Mouse (Mus musculus) splenic B cell, adult 2 months (primary cell): ENCODE results near the gene Hnrnpc.
"Not testable (repeated sequence)": the region's sequence is repeated elsewhere in the genome, so short reads cannot be mapped to it uniquely, and the experiment has no call there.

Experiments used
- DNase-seq: peaks from one replicate; pipeline ENCODE4 v3.0.0-alpha.2; 2011; ENCODE audit warnings: low read depth, low spot score
- H3K27me3 ChIP-seq: 2 replicates; pipeline ENCODE4 v1.6.1; 2012; ENCODE audit warnings: mild to moderate bottlenecking, low read length, moderate library complexity, mixed read lengths; ENCODE audit not compliant: control insufficient read depth, poor library complexity, insufficient read depth, severe bottlenecking
- H3K36me3 ChIP-seq: 2 replicates; pipeline ENCODE4 v1.6.1; 2012; ENCODE audit warnings: mild to moderate bottlenecking, low read length, moderate library complexity, mixed read lengths; ENCODE audit not compliant: control insufficient read depth, poor library complexity, insufficient read depth, severe bottlenecking

Hnrnpc gene

GRCm38 (mm10) chr14:52083083-52083482 lies 20.7 kb downstream of the Hnrnpc start:
- Histone ChIP-seq H3K27me3 (no peaks in the 10 kb centered on the region), H3K36me3 (peaks cover 10% of the 10 kb centered on the region; the same call in 1 of the 2 replicates)
- peak; percentile 31 for DNase-seq

GRCm38 (mm10) chr14:52071599-52072137 lies 32.2 kb downstream of the Hnrnpc start:
- Histone ChIP-seq H3K27me3 (no peaks in the 10 kb centered on the region), H3K36me3 (peaks cover 14% of the 10 kb centered on the region)
- DNase-seq = no peak

- Histone ChIP-seq H3K36me3 (no peaks in the 10 kb centered on the region), H3K27me3 (no peaks in the 10 kb centered on the region)
- DNase-seq = no peak
Measured at GRCm38 (mm10) chr14:52066135-52066534, 37.7 kb downstream of the Hnrnpc start.

- no peaks in the 10 kb centered on the region for H3K36me3 ChIP-seq
- H3K27me3 ChIP-seq = no peaks in the 10 kb centered on the region
- no peak for DNase-seq
Measured at GRCm38 (mm10) chr14:52061798-52062197, 42.0 kb downstream of the Hnrnpc start.

GRCm38 (mm10) chr14:52060800-52061199 lies 43.0 kb downstream of the Hnrnpc start:
- no peaks in the 10 kb centered on the region for H3K36me3 ChIP-seq
- DNase-seq = no peak
- no peaks in the 10 kb centered on the region for H3K27me3 ChIP-seq

- Histone ChIP-seq H3K27me3 (no peaks in the 10 kb centered on the region), H3K36me3 (no peaks in the 10 kb centered on the region)
- DNase-seq = no peak
Measured at GRCm38 (mm10) chr14:52059982-52060381, 43.8 kb downstream of the Hnrnpc start.

- H3K27me3 ChIP-seq, H3K36me3 ChIP-seq, DNase-seq: not testable (repeated sequence)
Measured at GRCm38 (mm10) chr14:52052720-52053119, 51.1 kb downstream of the Hnrnpc start.

GRCm38 (mm10) chr14:52045966-52046565 lies 57.8 kb downstream of the Hnrnpc start:
- no peak for DNase-seq
- Histone ChIP-seq H3K36me3 (no peaks in the 10 kb centered on the region), H3K27me3 (no peaks in the 10 kb centered on the region)

GRCm38 (mm10) chr14:52044901-52045678 lies 58.7 kb downstream of the Hnrnpc start:
- no peak for DNase-seq
- H3K36me3 ChIP-seq = no peaks in the 10 kb centered on the region
- H3K27me3 ChIP-seq = no peaks in the 10 kb centered on the region

GRCm38 (mm10) chr14:52043446-52043845 lies 60.4 kb downstream of the Hnrnpc start:
- no peaks in the 10 kb centered on the region for H3K27me3 ChIP-seq
- no peaks in the 10 kb centered on the region for H3K36me3 ChIP-seq
- DNase-seq = no peak

- DNase-seq, H3K36me3 ChIP-seq, H3K27me3 ChIP-seq: not testable (repeated sequence)
Measured at GRCm38 (mm10) chr14:52042359-52042758, 61.5 kb downstream of the Hnrnpc start, which contains the start of gene Olfr221. Olfr221 (minus strand) TSS chr14:52042459.

- H3K27me3 ChIP-seq = no peaks in the 10 kb centered on the region
- DNase-seq = no peak
- no peaks in the 10 kb centered on the region for H3K36me3 ChIP-seq
Measured at GRCm38 (mm10) chr14:52039332-52039731, 64.5 kb downstream of the Hnrnpc start.

GRCm38 (mm10) chr14:52035926-52036325 lies 67.9 kb downstream of the Hnrnpc start:
- Histone ChIP-seq H3K27me3 (no peaks in the 10 kb centered on the region), H3K36me3 (no peaks in the 10 kb centered on the region)
- no peak for DNase-seq

GRCm38 (mm10) chr14:52026342-52026741 lies 77.5 kb downstream of the Hnrnpc start:
- DNase-seq = no peak
- Histone ChIP-seq H3K27me3 (no peaks in the 10 kb centered on the region), H3K36me3 (no peaks in the 10 kb centered on the region)

GRCm38 (mm10) chr14:52024133-52024532 lies 79.7 kb downstream of the Hnrnpc start:
- Histone ChIP-seq H3K27me3 (no peaks in the 10 kb centered on the region), H3K36me3 (no peaks in the 10 kb centered on the region)
- no peak for DNase-seq
